Mouse (Mus musculus) cerebellum, adult 11-12 months (tissue): ENCODE data around the gene Chka.

Experiments used
- DNase-seq: peaks from one replicate; pipeline ENCODE4 v3.0.0; 2022

Gene Chka

DNA sequence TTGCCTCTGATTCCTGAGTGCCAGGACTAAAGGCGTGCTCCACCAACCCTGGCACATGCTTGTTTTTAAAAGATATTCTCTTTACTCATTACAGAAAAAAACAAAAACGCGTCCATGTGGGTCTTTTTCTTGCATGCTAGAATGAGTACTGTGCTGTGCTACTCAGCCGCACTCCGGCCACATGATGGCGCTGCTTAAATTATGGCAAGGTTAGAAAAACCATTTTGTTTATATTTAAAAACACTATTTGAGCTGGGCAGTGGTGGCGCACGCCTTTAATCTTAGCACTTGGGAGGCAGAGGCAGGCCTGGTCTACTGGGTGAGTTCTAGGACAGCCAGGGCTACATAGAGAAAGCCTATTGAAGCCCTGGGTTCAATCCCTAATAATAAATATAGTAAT is 38.6 kb downstream of the Chka start:
- DNase-seq, result no peak

DNA sequence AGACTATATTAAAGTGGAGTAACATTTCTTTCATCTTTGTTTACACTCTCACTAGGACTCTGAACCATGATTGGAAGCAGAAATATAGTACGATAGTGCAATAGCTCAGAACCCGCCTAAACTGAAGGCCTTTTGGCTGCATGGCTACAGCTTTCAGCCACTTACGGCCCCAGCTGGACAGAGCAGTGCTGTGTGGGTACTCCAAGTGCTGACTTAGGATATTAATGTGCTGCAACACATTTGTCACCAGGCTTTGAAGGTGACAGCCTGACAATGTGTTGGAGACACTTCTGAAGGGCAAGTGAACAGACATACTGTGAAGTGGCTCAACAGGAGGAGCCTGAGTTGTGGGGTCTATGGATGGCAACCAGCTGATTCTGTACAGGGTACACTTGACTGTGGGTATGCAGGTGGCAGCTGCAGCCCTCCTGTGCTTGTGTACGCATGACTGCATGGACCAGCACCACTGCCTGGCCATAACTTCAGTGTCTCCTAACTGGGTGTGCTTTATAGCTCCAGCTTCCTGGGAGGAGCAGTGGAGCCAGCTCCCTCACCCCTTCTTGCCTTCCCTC is 42.1 kb downstream of the Chka start:
- no peak for DNase-seq

DNA sequence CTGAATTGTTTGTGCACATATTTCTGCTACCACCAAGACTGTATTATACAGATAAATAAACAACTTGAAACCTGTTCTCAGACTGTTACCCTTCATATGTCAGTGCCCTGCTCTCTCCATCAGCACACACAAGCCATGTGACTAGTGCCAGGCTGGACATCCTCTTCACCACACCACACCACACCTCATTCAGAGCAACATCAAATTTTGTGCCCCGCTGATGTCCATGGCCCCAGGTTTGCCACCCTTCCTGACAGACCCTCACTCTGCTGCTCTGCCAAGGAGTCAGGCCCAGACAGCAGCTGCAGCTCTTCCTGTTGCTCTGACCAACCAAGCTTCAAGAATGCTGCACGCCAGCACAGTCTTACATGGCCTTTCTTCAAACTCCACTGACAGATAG is 42.7 kb downstream of the Chka start:
- no peak for DNase-seq

DNA sequence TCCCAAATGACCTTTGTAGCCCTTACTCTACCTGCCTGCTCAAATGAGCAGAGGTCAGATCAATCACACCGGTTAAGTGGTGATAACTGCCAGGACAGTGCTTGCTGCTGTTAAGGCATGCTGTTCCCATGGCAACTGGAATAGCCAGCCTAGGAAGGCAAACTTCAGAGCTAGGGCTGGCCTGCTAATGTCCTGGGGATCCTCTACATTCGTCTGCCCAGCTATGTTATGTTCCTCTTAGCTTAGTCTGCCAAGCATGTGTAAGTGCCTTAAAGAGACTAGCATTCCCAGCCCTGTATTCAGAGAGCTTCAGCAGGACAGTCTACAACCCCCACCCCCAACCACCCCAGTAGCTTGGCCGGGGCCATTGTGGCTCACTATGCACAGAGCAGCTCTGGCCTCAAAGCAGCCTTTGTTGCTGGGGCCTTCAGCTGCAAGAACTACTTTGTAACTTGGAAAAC is 43.6 kb downstream of the Chka start:
- DNase-seq, result no peak

DNA sequence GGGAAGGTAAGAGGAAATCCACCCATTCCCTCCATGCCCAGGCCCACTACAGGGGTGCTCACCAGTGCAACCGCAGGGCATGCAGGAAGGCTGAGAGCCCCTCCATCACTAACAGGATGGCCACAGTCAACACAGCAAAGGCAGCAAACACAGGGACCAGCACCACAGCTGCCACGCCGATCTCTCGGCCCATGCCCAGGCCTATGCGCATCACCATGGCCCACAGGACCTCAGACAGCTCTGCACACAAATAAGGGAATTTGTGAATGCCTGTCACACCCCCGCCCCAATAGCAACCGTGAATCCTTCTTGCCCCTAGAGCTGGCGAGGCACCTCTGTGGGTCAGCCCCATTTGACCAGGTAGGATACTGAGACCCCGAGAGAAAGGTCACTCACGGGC is 44.6 kb downstream of the Chka start:
- DNase-seq, result no peak

DNA sequence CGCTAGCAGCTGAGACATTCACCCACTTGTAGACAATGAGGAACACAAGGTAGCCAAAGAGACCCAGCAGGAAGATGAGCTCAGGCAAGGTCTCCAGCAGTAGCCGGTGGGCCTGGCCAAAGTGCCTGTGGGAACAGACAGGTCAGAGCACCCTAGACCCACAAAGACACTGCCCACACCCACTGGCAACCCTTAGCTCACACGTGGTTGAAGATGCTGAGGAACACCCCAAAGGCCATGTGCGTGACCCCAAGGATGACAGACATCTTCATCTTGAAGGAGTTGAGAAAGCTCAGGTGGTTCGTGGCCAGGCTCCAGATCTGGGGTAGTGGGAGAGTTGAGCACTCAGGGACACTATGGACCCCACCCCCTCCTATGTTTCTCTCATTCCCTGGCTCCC is 46.0 kb downstream of the Chka start:
- no peak for DNase-seq

DNA sequence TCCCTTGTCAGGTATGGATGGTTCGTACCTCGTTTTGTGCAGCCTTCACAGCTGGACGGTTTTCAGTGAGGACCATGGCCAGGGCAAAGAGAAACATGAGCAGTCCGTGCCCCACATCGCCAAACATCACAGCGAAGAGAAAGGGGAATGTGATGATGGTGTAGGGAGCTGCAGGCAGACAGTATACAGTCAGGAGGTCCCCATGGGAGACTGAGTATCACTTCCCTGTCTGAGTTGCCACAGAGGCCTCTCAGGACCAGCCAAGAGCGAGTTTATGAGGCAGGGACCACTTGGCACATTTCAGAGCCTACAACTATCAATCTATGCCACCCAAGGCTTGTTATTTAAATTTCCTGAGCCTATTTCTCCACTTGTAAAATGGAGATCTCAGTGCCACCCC is 47.4 kb downstream of the Chka start:
- no peak for DNase-seq

DNA sequence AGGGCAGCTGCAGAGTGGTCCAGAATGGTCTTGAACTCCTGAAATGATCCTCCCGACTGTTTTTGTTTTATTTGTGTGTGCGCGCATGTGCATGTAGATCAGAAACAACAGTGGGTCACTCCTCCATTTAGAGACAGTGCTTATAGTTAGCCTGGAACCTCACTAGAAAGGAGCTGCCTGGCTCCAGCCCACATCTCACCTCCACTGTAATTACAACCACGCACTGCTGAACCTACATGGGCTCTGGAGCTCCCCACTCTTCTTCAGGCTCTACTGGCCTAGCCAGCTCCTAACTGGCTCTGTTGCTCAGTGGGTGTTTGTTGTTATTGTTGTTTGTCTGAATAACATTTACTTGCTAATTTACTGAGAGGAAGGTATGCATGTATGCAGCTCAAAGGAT is 48.0 kb downstream of the Chka start:
- no peak for DNase-seq

DNA sequence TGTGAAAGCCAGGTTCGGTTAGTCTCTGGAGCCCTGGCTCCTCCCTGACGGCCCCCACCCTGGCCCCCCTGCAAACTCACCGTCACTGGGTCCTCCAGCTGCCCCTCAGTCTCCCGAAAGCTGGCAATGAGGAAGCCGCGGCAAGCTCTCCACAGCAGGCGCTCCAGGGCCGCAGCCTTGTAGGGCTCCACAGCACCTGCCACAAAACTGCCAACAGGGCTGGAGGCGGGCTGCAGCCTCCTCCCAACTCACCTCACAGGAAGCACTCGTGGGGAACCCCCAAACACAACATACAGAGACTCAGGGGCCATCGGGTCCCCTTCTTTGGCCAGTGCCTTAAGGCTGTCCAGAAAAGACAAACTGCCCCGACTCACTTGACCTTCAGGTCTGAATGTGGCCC is 51.4 kb downstream of the Chka start:
- no peak for DNase-seq

DNA sequence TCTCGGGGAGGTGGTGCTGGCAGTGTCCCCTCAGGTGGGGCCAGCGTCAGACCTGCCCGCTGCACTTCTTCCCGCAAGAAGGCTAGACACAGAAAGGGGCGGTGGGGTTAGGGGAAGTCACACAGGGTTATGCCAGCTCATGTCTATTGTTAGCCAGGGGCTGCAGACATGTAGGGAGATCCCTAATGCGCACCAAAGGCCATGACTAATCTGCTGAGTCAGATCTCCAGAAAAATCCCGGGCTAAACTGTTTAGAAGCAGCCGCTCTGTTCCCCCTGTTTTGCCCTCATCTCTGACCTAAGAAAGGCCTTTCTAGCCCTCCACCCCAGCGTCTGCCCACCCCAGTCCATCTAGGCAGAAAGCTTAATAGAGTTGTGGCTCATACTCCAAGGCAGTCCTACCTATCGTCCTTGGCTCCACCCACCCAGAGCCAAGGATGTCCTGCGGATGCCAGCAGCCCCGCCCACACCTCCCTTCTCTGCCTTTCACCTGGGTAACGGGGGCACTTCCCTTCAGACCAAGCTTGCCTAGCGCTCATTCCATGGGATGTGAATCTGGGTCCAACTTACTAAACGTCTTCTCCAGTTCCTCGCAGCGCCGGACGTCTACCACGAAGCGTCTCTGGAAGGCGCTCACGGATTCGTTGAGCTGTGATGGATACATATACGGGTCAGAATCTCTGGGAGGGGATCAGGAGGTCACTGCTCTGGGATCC is 52.2 kb downstream of the Chka start:
- no peak for DNase-seq

DNA sequence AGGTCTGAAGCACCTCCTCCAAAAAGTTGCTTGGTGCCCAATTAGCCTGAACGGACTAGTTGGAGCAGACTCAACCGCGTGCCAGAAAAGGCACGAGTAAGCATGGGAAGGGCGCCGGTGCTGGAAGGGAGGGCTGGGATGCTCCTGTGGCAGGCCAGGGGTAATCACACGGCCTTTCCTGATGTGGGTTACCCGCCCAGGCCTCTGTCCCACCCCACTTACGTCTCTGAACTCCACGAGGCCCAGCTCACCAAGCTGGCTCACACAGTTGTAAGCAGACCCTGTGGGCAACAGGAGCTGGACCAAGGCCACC is 52.7 kb downstream of the Chka start:
- no peak for DNase-seq

DNA sequence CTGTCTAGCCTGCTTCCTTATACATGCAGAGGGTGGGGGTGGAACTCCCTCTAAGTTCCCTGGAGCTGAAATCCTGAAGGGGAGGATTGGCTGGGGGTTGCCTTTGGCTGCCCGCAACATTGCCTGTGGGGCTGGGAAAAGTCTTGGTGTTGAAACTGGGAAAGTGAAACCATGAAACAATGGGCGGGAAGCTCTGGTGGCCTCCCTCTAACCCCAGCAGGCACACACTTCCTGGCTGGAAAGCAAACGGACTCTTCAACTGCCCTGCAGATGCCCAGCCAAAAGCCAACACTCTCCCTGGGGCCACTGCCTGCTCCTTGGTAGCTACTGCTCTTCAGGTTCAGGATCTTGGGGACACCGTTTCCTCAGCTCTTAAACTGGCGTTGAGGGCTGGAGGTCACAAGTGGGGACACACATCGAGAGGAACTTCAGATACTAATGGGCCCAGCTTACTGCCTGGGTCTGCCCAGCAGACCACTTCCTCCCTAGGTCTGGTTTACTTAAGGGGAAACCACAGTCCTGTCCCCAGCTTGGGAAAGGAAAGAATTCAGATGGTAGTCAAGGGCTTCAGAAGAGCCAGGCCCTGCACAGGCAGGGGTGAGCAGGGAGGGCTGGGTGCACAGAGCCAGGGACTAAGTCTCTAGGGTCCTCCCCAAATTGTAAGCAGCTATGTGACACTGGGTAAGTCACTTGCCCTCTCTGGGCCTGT is 53.8 kb downstream of the Chka start:
- DNase-seq, result no peak

DNA sequence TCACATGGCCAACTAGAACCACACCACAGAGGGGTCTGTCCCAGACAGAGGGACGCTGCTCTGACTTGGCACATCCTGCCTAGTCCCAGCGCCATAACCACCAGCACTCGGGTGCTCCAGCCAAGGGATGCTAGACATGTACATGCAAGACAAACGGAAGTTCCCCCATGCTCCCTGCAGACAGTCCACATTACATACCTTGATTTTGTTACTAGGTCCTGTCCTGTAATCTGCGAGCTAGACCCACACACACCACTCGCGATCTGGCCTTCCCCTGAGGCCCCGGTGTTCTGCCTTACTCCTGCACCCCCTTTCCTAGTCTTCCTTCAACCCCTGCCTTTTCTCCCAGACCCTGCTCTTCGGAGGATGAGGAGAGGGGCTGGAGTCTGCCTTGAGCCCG is 54.8 kb downstream of the Chka start:
- no peak for DNase-seq

DNA sequence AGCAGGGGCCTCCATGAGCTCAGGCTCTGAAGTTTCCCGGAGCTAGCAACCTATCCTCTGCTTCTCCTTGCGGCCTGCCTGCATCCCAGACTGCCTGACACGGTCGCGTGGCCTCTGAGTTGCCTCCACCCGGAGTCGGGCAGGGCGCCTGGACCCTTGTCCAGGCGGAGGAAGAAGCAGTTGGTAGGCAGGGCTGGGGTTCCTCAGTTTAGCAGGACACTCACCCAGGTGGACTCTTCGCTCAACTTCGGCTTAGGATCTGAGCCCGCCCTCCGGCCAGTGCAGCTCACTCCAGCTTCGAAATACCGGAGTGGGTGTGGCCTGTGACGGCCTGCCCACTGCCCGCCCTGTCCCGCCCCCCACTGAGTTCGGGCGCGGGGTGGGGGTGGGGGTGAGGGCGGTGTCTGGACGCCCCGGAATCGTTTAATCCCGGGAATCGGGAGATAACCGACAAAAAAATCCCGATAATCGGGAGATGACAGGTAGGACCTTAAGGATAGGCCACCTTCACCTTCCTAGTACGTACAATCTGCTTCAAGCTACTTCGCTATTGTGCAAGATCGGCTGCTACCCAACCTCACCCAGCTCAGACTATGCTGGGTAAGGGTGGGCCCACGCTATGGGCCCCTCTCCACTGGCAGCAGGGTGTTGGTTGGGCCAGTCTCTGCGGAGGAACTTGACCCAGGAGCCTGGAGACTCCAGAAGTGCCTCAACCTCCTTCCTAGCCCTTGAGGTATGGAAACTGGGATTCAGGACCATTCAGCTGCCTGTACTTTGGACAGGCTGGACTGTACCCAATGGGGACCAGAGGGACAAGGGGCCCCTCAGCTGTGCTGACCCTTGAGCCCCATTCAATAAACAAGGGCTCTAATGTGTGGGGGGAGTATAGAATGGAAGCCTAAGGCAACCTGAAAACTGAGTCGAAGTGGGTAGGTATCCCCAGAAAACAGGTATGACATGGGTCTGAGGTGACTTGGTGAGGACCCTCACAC is 55.5 kb downstream of the Chka start, which contains the start of gene Tcirg1:
Gene Tcirg1, minus strand, starts transcription at position 339 of the 992 bp plus-strand sequence.
- no peak for DNase-seq

DNA sequence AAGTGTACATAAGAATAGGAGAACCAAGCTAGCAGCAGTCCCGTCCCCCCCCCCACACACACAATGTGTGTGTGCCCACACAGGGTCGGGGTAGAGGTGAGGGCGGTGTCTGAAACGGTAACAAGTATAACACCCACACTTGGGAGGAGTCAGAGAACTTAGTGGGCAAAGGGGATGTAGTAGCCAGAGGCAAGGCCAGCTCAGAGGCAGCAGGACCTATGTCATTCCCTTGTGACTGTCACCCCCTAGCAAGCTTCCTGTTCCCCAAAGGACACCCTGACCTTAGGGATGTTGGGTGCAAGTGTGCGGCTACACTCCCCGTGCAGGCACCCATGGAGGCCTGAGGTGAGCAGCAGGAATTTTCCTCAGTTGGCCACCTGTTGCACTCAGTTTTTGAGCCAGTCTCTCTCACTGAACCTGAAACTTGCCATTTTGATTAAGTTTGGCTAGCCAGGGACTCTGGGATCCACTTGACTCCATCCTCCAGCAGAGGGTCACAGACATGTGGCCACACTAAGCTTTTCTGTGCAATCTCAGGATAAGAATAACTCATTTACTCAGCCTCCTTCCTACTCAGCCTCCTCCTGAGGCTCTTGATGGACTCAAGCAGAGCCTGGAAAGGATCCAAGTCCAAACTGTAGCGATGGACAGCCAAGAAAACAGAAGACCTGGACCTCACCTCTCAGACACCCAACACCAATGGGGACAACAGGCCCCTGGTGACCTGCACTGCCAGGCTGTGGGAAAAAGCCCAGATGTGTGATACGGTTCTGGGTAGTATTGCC is 56.5 kb downstream of the Chka start:
- DNase-seq, result no peak

DNA sequence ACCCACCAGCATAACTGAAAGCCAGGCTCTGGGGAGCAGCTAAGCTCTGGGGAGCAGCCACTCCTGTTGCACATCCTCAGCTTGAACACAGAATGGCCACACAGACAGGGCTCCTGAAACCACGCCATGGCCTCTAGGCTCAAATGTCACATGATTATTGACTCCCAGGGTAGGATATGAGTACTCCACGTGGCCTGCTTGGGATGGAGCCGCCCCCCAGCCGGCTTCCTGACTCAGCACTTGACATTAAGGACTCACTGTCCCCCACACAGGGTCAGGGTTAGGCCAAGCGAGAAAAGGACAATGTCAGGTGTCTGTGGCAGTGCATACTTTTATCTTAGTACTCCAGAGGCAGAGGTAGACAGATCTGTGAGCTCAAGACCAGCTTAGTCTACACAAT is 58.6 kb downstream of the Chka start:
- DNase-seq, result no peak

DNA sequence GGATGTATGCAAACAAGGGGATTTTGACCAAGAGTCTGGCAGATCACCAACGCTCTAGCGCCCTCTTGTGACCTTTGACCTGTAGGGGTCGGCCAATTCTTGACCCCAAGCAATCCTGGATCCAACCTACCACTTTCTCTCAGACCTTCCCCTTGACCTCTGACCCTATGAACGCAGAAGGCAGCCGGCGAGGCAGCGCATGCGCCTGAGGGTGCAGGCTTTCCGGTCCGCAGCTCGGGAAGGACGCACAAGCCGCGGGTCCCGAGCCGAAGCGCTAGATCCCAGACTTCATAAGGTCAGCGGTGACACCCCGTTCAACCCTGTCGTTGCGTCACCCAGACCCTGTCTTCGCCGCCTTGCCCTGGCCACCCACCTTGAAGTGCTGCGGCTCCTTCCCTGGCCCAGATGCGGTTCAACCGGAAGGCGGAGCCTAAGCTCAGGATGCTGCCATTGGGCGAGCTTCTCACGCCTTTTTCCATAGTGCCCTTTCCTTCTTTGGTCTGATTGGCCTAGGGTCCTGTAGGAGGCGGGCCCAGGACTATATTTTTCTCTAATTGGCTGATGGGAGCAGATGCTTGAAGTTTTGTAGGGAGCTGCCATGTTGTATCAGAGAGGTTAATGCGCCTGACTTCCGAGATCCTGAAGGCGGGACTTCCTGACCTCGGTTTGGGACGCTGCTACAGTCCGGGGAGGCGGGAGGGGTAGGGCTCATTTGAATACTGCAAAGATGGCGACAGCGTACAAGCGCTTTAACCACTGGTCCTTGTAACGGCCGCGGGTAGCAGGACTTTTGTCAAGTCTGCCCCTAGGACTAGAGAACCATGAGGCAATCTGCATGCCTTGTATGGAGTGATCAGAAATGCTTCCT is 61.0 kb downstream of the Chka start, which contains the start of gene Ndufs8:
Gene Ndufs8, minus strand, starts transcription at position 438 of the 868 bp plus-strand sequence.
- DNase-seq, result peak; percentile 97

DNA sequence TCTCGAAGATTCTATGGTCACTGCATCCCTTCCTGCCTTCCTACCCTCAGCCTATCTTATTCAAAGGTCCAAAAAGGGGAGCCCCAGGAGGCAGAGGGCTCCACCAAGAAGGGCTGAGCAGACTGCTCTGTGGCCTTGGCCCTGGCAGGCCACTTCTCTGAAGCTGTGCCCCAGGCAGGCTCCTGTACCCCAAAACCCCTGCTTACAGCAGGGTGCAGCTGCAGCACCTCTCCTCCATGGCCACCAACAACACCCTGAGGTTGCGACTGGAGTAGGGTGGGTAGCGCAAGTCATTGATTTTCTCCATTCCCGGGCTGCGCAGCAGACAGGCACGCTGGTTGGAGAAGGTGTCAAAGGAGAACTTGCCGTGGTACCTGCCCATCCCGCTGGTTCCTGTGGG is 62.1 kb downstream of the Chka start:
- DNase-seq, result no peak

DNA sequence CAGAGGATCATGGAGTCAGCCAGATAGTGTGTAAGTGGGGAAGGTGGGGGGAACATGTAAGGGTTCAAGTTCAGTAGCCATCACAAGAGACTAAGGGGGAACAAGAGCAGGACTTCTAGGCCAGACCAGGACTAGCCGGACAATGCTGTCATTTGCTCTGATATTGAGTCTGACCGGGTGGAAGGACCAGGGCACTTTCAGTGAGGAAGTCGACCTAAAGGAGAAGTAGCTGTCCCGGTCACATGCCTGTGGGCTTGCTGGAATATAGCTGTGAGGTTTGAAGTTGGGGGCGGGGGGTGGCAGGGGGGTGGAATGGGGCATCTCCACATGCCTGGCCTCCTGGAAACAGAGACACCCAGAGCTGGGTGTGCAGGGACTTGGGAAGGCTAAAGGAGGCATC is 63.0 kb downstream of the Chka start:
- DNase-seq, result no peak

DNA sequence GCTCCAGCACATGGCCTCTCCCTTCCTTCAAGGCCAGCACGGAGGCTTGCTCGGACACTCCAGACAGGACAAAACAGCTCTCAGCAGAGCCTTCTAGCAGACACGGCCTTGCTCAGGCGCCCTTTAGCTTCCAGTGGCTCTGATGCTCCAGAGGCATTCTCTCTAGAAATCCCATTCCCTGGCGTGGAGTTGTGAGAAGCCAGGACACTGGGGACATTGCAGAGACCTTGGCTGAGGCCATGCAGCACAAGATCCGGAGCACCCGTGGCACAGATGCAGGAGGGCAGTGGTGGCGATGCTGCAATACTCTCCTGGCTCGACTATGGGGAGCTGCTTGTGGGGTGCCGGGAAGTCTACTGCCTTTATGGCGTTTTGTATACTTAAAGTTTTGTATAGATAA is 65.2 kb downstream of the Chka start:
- no peak for DNase-seq

DNA sequence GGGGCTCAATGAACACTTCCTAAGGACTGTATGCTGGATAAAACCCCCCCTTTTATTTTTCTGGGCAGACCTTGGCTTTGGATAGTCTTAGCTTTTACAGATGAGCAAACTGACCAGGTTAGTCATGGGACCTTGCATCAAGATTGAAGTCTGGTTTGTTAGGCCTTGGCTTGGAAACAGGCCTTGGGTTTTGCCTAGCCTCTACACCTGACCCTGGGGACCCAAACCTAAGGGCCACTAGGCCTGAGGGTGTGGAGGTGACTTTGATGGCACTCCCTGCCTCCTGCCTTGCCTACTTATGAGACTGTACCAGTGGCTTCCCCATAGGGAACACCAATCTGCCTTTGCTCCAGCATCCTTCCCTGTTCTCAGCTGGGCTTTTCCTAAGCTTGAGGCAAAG is 68.4 kb downstream of the Chka start:
- DNase-seq, result no peak
